Comparison of ENCODE assay signal across 8 mouse cellular contexts in genomic region chr9:75440796-75441666, GRCm38 (mm10). TPM values are rescaled to one million over a fixed set of nuclear protein-coding genes. Genes with fewer than 3 reads are reported as not detected.
DNase-seq lines count a peak whose midpoint lies in the region; ATAC-seq lines count a peak whose summit lies in the region.

TSS of gene Leo1 (plus strand) at chr9:75441524.

- under 1% methylated on average over 43 of the region's 45 CpGs for WGBS in hindbrain, embryonic 12.5 days

- H3K4me2 ChIP-seq in hindbrain, embryonic 12.5 days (replicated peaks) = peak within 1 kb of the TSS; percentile 75

- peak within 1 kb of the TSS; percentile 95 for H3K9ac ChIP-seq in hindbrain, embryonic 12.5 days

- H3K9me3 ChIP-seq in hindbrain, embryonic 12.5 days (replicated peaks) = no peaks in the 10 kb centered on the region

- no peaks in the 10 kb centered on the region for H3K27me3 ChIP-seq in hindbrain, embryonic 12.5 days

- peaks cover 10% of the 10 kb centered on the region for H3K4me1 ChIP-seq in hindbrain, embryonic 12.5 days

- ATAC-seq in hindbrain, embryonic 12.5 days (ENCODE audit: low FRiP score) = peak; percentile 94

- peak within 1 kb of the TSS; percentile 88 for H3K27ac ChIP-seq in hindbrain, embryonic 12.5 days

- peak; percentile 93 for DNase-seq in MN1 (ENCODE audit: low spot score)
- peak; percentile 94 for DNase-seq in cerebellum, adult 9-10 months
- DNase-seq in frontal cortex, adult 2 months (ENCODE audit: extremely low spot score in 1 of 2, low spot score in 1 of 2) = peak; percentile 89 to 93
- DNase-seq in layer of hippocampus, postnatal 14 days (ENCODE audit: low spot score in 2 of 2) = peak; percentile 83 to 93
- DNase-seq in lung, postnatal 14 days = peak; percentile 85
- DNase-seq in retina, adult 2 months (ENCODE audit: low read depth, low spot score) = peak; percentile 78
- DNase-seq in thymus, postnatal 36 days = peak; percentile 81 to 87

- H3K36me3 ChIP-seq in hindbrain, embryonic 12.5 days = peaks cover 12% of the 10 kb centered on the region

- peak within 1 kb of the TSS; percentile 91 for H3K4me3 ChIP-seq in hindbrain, embryonic 12.5 days

RNA-seq across cellular contexts. Expression of gene Leo1, which starts in this region (rescaled TPM):
- 16.5 and 17.3 TPM in 2 replicates for polyA plus RNA-seq in frontal cortex, adult 2 months (2012; rRNA removed)
- polyA plus RNA-seq in hindbrain, embryonic 12.5 days (2016; fragmentation: Nextera tagmentation; extraction: Ambion mirVana) = 50.5 and 51.7 TPM in 2 replicates
- 10 to 100 TPM; 23.6 to 23.7 TPM for total RNA-seq in layer of hippocampus, postnatal 14 days (2021)

Comparison
In these comparisons a context has a peak if more than half of its experiments do, and no peak if none do; other contexts are left out.
1. Peak in every context shown above with its lines: DNase-seq, ATAC-seq, H3K4me3 ChIP-seq and H3K27ac ChIP-seq.